Mouse (Mus musculus) c-Kit-positive CD71-positive TER-119-positive erythroid progenitor cells, embryonic 14.5 days (primary cell): ENCODE measurements around the gene Usp44.
A peak's percentile ranks its signal among the peaks of the same experiment; 100 is the strongest.

Source experiments
- DNase-seq: peaks from one replicate; pipeline ENCODE4 v3.0.0-alpha.2; 2013; ENCODE audit warnings: low spot score

Gene Usp44

DNA sequence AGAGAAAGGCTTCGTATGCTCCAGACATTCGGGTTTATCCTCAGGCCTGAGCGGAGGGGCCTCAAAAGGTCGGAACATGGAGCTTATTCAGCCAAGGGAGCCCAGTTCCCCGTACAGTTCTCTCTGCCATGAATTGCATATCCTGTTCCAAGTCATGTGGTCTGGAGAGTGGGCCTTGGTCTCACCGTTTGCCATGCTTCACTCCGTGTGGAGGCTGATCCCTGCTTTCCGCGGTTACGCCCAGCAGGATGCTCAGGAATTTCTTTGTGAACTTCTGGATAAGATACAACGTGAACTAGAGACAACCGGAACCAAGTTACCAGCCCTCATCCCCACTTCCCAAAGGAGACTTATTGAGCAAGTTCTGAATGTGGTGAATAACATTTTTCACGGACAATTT is 15.4 kb downstream of the Usp44 start:
- DNase-seq = no peak

GRCm38 (mm10) chr10:93855126-93855525 is 23.8 kb downstream of the Usp44 start:
- no peak for DNase-seq

DNA sequence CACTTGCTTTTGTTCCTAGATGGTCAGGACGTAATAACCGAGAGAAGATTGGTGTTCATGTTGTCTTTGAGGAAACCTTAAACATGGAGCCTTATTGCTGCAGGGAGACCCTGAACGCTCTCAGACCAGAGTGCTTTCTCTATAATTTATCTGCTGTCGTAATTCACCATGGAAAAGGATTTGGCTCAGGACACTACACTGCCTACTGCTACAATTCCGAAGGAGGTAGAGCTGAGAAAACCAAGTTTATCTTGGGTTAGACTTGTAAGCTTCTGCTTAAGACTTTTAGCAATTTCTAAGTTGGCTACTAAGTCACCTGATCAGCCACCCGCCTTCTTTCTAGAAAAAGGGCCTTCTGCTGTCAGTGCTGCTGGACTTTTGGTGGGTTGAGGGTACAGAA is 24.7 kb downstream of the Usp44 start:
- no peak for DNase-seq

DNA sequence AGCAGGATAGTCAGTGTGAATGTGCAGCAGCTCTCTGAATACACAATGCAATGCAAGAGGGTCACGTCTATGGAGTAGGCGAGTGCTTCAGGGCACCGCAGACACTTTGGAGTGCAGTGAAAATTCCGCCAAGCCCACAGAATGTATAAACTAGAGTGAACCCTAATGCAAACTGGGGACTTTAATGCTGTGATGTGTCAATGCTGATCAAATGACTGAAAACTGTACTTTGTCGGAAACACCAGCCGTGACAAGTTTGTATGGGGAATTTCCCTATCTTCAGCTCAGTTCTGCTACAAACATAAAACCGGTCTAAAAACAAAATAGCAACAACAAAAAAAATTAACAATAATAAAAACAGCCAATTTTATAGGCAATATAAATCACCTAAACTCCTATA is 37.0 kb downstream of the Usp44 start:
- DNase-seq = no peak

DNA sequence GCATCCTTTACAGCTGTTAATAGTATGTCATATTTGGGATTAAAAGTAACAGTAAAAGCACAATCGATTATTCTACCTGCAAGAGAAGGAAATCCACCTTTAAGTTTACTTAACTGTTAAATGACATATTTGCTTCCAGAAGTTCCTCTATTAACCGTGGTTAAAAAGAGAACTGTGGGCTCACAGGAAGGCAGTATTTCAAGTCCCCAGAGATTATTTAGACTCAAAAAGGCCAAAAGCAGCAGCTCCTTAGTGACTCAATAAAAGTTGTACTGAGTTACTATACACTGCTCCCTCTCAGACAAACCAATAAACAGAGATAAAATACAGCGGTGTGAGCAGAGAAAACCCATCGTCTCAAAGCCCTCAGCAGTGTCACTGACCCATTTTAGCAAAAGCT is 37.5 kb downstream of the Usp44 start:
- no peak for DNase-seq

GRCm38 (mm10) chr10:93876772-93877171 is 45.4 kb downstream of the Usp44 start:
- DNase-seq = no peak

- no peak for DNase-seq
Observed at GRCm38 (mm10) chr10:93878732-93879131, 47.4 kb downstream of the Usp44 start.

GRCm38 (mm10) chr10:93881918-93882317 is 50.6 kb downstream of the Usp44 start:
- DNase-seq = no peak

DNA sequence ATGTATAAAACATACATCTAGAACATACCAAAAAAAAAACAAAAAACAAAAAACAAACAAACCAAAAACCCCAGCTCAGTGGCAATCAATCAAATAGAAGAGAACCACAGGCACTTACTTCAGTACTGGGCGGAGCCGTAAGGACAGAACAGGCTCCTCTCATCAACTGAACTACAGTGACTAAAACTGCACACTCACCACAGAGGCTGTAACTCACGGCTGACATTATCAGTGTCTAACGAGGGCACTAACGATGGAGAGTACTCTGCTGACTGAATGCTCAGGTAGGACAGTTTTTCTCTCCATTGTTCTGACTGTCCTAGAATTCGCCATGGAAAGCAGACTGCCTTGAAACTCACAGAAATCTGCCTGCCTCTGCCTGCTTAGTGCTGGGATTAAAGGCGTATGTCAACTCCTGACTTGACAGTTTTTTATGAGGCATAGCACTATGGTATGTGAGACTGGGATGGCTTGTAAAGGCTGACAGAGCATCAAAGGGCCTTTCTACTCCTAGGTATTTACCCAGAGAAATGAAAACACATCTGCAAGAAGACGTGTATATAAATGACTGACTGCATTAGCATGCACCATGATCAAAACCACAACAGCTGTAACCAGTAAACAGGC is 51.5 kb downstream of the Usp44 start:
- DNase-seq = peak; percentile 78

GRCm38 (mm10) chr10:93885839-93886477 is 54.6 kb downstream of the Usp44 start:
- peak; percentile 68 for DNase-seq

DNA sequence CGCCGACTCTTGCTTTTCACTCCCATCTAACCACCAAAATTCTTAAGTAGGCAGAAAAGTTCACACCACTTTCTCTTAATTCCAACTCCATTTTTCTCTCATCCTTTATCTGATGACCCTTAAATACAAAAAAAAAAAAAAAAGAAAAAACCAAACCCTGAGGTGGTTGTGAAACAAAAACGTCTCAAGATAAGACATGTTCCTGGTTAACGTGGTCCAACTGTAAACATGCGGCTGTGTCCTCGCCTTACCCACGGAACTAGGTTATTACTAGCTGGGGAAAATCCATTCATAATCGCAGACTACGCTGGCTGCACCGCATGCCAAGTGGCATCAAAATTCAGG is 57.2 kb downstream of the Usp44 start:
- no peak for DNase-seq

- DNase-seq = no peak
Observed at GRCm38 (mm10) chr10:93888935-93889578, 57.7 kb downstream of the Usp44 start.

DNA sequence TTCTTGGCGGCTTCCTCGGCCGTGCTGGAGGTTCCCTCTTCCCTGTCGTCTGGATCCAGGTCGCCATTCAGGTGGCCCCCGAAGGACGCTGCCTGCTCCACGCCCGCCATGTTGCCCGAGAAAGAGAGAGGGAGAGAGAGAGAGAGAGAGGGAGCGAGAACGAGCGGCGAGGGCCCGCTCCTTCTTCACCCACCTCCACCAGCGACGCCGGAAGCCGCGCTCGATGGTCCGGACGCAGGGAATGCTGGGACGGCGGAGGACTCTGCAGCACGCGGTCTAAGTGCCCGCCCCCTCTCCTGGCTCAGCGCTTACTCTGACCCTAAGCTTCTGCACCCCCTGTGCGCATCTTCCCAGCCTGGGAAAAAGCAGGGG is 58.2 kb downstream of the Usp44 start:
- DNase-seq = peak; percentile 84

DNA sequence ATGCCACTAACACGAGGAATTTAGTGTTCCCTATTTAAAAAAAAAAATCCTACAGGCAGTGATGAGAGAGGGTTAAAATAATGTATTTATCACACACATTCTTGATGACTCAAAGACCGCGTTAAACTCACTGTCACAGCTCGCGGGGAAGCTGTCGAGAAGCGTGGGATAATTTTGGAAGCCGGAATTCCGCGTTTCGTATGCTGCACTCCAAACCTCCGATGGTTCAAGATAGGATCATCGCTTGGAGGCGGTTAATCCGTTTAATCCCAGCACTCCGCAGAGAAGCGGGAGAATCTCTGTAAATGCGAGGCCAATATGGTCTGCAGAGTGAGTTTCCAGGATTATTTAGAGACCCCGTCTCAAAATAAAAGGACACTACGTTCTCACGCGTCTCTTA is 58.6 kb downstream of the Usp44 start:
- no peak for DNase-seq

DNA sequence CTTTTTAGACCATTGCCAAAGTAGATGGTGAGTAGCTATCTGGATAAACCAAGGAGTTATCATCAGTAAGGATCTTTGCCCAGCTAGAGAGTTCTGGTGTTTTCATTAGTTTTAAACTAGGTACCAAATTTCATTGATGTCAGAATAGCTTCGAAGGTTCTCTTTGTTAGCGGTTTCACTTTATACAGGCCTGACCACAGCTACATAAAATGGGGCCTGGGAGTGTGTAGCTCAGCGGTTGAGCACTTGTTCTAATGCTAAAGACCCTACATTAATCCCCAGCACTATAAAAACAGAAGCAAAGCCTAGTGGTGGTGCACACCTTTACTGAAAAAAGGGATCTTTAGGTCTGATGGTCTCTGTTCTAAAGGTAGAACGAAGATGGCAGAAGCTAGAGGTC is 59.2 kb downstream of the Usp44 start:
- DNase-seq = no peak

GRCm38 (mm10) chr10:93891031-93891430 is 59.7 kb downstream of the Usp44 start:
- DNase-seq = peak; percentile 80

DNA sequence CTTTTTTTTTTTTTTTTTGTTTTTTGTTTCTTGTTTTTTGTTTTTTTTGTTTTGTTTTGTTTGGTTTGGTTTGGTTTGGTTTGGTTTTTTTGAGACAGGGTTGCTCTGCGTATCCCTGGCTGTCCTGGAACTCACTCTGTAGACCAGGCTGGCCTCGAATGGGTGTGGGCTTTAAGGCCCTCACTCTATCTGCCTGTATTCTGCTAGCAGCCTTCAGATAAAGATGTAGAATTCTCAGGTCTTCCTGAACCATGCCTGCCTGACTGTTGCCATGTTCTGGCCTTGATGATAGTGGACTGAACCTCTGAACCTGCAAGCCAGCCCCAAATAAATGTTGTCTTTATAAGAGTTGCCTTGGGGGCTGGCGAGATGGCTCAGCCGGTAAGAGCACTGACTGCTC is 61.2 kb downstream of the Usp44 start:
- DNase-seq = no peak

GRCm38 (mm10) chr10:93897043-93897646 is 65.8 kb downstream of the Usp44 start, which contains the start of gene Metap2:
Metap2 (minus strand) TSS chr10:93897093.
- DNase-seq = no peak

- DNase-seq = no peak
Observed at GRCm38 (mm10) chr10:93899303-93899702, 67.9 kb downstream of the Usp44 start.

DNA sequence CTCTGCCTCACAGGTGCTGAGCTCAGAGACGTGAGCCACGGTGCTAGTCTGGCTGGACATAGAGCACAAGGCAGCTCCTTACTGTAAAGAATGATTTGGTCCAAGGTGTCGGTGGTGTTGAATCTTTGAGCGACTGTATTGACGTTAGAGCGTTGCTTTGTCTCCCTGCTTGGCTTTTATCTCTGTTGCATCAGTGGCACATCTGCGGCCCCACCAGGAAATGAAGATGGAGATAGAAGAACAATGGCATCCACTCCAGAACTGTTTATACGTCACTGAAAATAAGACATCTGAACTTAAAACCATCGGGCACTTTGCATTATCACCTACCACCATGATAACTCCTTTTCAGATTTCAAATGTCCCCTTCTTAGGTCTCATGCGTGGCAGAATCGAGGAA is 68.6 kb downstream of the Usp44 start:
- DNase-seq = no peak

DNA sequence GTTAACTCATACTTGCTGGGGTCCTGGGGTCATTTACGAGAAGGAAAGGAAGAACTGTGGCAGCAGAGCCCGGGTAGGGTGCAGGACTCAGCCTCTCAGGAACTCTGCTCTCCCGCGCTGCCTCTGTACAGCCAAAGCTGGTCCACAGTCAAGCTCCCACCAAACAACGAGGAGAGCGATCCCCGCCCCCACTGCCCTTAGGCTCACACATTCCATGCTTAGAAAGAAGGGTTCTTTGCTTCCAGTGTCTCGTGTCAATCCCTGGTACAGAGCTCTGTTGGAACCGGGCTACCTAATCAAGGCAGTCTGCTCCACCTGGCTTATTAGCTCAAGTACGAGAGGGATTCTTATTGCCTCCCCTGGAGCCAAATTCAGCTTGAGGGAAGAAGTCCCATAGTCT is 76.0 kb downstream of the Usp44 start:
- DNase-seq = no peak
